Mouse (Mus musculus) MEL (cell line): Measurements from ENCODE around the gene Gsta3.

Source experiments
- CTCF ChIP-seq, 3 experiments: IDR thresholded peaks in 2 of 3; conservative IDR thresholded peaks in 1 of 3; 2 replicates each; pipeline ENCODE4 v1.5.1; 2011 to 2012; ENCODE audit warnings: low read length in 3 of 3, low read depth in 2 of 3, mild to moderate bottlenecking in 2 of 3, improper control_type of control experiment in 1 of 3, inconsistent platforms in 1 of 3, mixed read lengths in 1 of 3, moderate library complexity in 1 of 3; ENCODE audit not compliant: control insufficient read depth in 1 of 3, insufficient read depth in 1 of 3, poor library complexity in 1 of 3, severe bottlenecking in 1 of 3
- MYC ChIP-seq: IDR thresholded peaks from 2 replicates; pipeline ENCODE4 v1.6.1; 2011; ENCODE audit warnings: low read depth, mild to moderate bottlenecking, low read length, improper control_type of control experiment, moderate library complexity
- ZNF384 ChIP-seq: IDR thresholded peaks from 2 replicates; pipeline ENCODE4 v1.6.1; 2012; ENCODE audit warnings: low read depth, mild to moderate bottlenecking, inconsistent platforms, low read length, improper control_type of control experiment

- TF ChIP-seq CTCF (IDR thresholded peaks at IDR 0.05 in 2 of 3, conservative IDR thresholded peaks at IDR 0.05 in 1 of 3; ENCODE audit: control insufficient read depth in 1 of 3, insufficient read depth in 1 of 3, low read depth in 2 of 3, low read length in 3 of 3, poor library complexity in 1 of 3, severe bottlenecking in 1 of 3): no peak
- TF ChIP-seq ZNF384: no peak
- no peak for TF ChIP-seq MYC
Measured at GRCm38 (mm10) chr1:21301686-21302085, 61.3 kb downstream of the Gsta3 start.
